Mouse (Mus musculus) liver, adult 2 months (tissue): ENCODE data around the gene Zfp985. TPM values are rescaled to one million over a fixed set of nuclear protein-coding genes. Genes with fewer than 3 reads are reported as not detected.
"Not testable (repeated sequence)": the region's sequence is repeated elsewhere in the genome, so short reads cannot be mapped to it uniquely, and the experiment has no call there.

Experiments used
- DNase-seq: peaks from one replicate; pipeline ENCODE4 v3.0.0-alpha.2; 2011; ENCODE audit warnings: low read depth, low spot score; ENCODE audit errors: extremely low read depth
- H3K27ac ChIP-seq: fragments of 200-500 bp; replicated peaks from 2 replicates; pipeline ENCODE4 v1.5.1; 2012; ENCODE audit warnings: low read depth, mild to moderate bottlenecking, control low read depth, inconsistent platforms, low read length; ENCODE audit not compliant: insufficient read depth
- H3K27me3 ChIP-seq: fragments of 200-500 bp; 2 replicates; pipeline ENCODE4 v1.6.1; 2012; ENCODE audit warnings: mild to moderate bottlenecking, moderate library complexity, low read length, inconsistent platforms; ENCODE audit not compliant: control insufficient read depth, insufficient read depth
- H3K36me3 ChIP-seq: fragments of 200-500 bp; 2 replicates; pipeline ENCODE4 v1.6.1; 2012; ENCODE audit warnings: low read length, inconsistent platforms; ENCODE audit not compliant: control insufficient read depth, insufficient read depth
- H3K4me1 ChIP-seq: fragments of 200-500 bp; 2 replicates; pipeline ENCODE4 v1.6.1; 2011; ENCODE audit warnings: low read length; ENCODE audit not compliant: control insufficient read depth, insufficient read depth
- H3K4me3 ChIP-seq: fragments of 200-500 bp; 2 replicates; pipeline ENCODE4 v1.5.1; 2011; ENCODE audit warnings: low read depth, mild to moderate bottlenecking, control low read depth, low read length, moderate library complexity; ENCODE audit not compliant: insufficient read depth
- H3K79me2 ChIP-seq: fragments of 200-500 bp; 2 replicates; pipeline ENCODE4 v1.6.1; 2012; ENCODE audit warnings: inconsistent platforms, mild to moderate bottlenecking, low read length, moderate library complexity; ENCODE audit not compliant: control insufficient read depth, insufficient read depth
- H3K9ac ChIP-seq: fragments of 200-500 bp; 2 replicates; pipeline ENCODE4 v1.6.1; 2012; ENCODE audit warnings: low read depth, mild to moderate bottlenecking, control low read depth, inconsistent platforms, low read length
- CTCF ChIP-seq: fragments of 200-500 bp; IDR thresholded peaks from 2 replicates; pipeline ENCODE4 v1.5.1; 2011; ENCODE audit warnings: low read depth, low read length, control low read depth
- POLR2A ChIP-seq: fragments of 200-500 bp; IDR thresholded peaks from 2 replicates; pipeline ENCODE4 v1.6.1; 2011; ENCODE audit warnings: low read length, control low read depth; ENCODE audit not compliant: insufficient read depth; ENCODE audit errors: extremely low read depth
- WGBS: fragments of 180-500 bp; shearing (Covaris S2); methylation state at CpG from one replicate; pipeline ENCODE4 v1.1.7; 2018; 5-methylcytosine and 5-hydroxymethylcytosine counted together
- polyA plus RNA-seq: library from polyadenylated mRNA; depleted of rRNA; stranded (reverse); fragments of >200 nt; gene quantifications from 2 replicates; pipeline ENCODE4 v1.2.3, GENCODE M21; 2012; rRNA removed
- total RNA-seq: library from RNA; depleted of rRNA; stranded (reverse); fragments of >200 nt; gene quantifications from 2 replicates; pipeline ENCODE4 v1.2.3, GENCODE M21; 2014; rRNA removed

Zfp985 gene
- total RNA-seq (not detected in 2 replicates), polyA plus RNA-seq (not detected in 2 replicates)

GRCm38 (mm10) chr4:147553071-147553470 lies at the start of gene Zfp985:
TSS of gene Zfp985 (plus strand) at chr4:147553277.
- 68% methylated on average over 5 of the region's 5 CpGs for WGBS
- not testable (repeated sequence) for H3K4me1 ChIP-seq, H3K27ac ChIP-seq, H3K27me3 ChIP-seq, DNase-seq, H3K4me3 ChIP-seq, H3K9ac ChIP-seq, H3K79me2 ChIP-seq, H3K36me3 ChIP-seq

GRCm38 (mm10) chr4:147509174-147509573 lies 43.9 kb upstream of the Zfp985 start:
- Histone ChIP-seq H3K36me3 (peaks cover 8% of the 10 kb centered on the region), H3K27me3 (no peaks in the 10 kb centered on the region), H3K4me1 (no peaks in the 10 kb centered on the region), H3K4me3 (no peak overlapping the region), H3K9ac (no peak overlapping the region), H3K79me2 (no peaks in the 10 kb centered on the region), H3K27ac (no peak overlapping the region)
- TF ChIP-seq CTCF (no peak), POLR2A (no peak)
- 74% methylated on average over 2 of the region's 2 CpGs for WGBS
- no peak for DNase-seq

GRCm38 (mm10) chr4:147518981-147519380 lies 34.1 kb upstream of the Zfp985 start:
- 70% methylated on average over 2 of the region's 2 CpGs for WGBS
- Histone ChIP-seq H3K79me2 (0 out of 2 replicates have a peak, but pooled peaks cover 3% of the 10 kb centered on the region), H3K27me3 (peaks cover 5% of the 10 kb centered on the region; the same call in 1 of the 2 replicates), H3K4me1 (no peaks in the 10 kb centered on the region), H3K4me3 (no peak overlapping the region), H3K9ac (no peak overlapping the region), H3K27ac (no peak overlapping the region), H3K36me3 (no peaks in the 10 kb centered on the region)
- TF ChIP-seq CTCF (no peak), POLR2A (no peak)
- no peak for DNase-seq

GRCm38 (mm10) chr4:147520100-147520499 lies 33.0 kb upstream of the Zfp985 start:
- no peak for DNase-seq
- H3K27me3 ChIP-seq, result peaks cover 5% of the 10 kb centered on the region; the same call in 1 of the 2 replicates
- TF ChIP-seq CTCF (no peak), POLR2A (no peak)
- no peak overlapping the region for H3K9ac ChIP-seq
- H3K4me3 ChIP-seq, result no peak overlapping the region
- no peaks in the 10 kb centered on the region for H3K4me1 ChIP-seq
- no peak overlapping the region for H3K27ac ChIP-seq
- no peaks in the 10 kb centered on the region for H3K36me3 ChIP-seq
- H3K79me2 ChIP-seq, result 0 out of 2 replicates have a peak, but pooled peaks cover 3% of the 10 kb centered on the region

- Histone ChIP-seq H3K4me3 (no peak overlapping the region), H3K27me3 (peaks cover 3% of the 10 kb centered on the region; the same call in 1 of the 2 replicates), H3K79me2 (0 out of 2 replicates have a peak, but pooled peaks cover 2% of the 10 kb centered on the region), H3K36me3 (no peaks in the 10 kb centered on the region), H3K4me1 (no peaks in the 10 kb centered on the region), H3K9ac (no peak overlapping the region), H3K27ac (no peak overlapping the region)
- WGBS, result 77% methylated on average over 1 of the region's 1 CpGs
- DNase-seq, result no peak
- TF ChIP-seq CTCF (no peak), POLR2A (no peak)
Observed at GRCm38 (mm10) chr4:147525125-147525524, 28.0 kb upstream of the Zfp985 start.

- H3K4me3 ChIP-seq, result no peak overlapping the region
- no peaks in the 10 kb centered on the region for H3K27me3 ChIP-seq
- no peaks in the 10 kb centered on the region for H3K79me2 ChIP-seq
- H3K9ac ChIP-seq, result no peak overlapping the region
- no peaks in the 10 kb centered on the region for H3K36me3 ChIP-seq
- H3K27ac ChIP-seq, result no peak overlapping the region
- DNase-seq, result no peak
- WGBS, result 84% methylated on average over 1 of the region's 1 CpGs
- TF ChIP-seq POLR2A (no peak), CTCF (no peak)
- H3K4me1 ChIP-seq, result no peaks in the 10 kb centered on the region
Observed at GRCm38 (mm10) chr4:147530366-147530765, 22.7 kb upstream of the Zfp985 start.

- not testable (repeated sequence) for H3K4me1 ChIP-seq, H3K36me3 ChIP-seq, H3K27me3 ChIP-seq, H3K27ac ChIP-seq, H3K79me2 ChIP-seq, H3K4me3 ChIP-seq, H3K9ac ChIP-seq, DNase-seq
Observed at GRCm38 (mm10) chr4:147535916-147536315, 17.2 kb upstream of the Zfp985 start.
